Mouse (Mus musculus) embryonic facial prominence, embryonic 12.5 days (tissue): ENCODE measurements at regions not wholly inside any gene's neighbourhood (a gene's known extent, or its start where the extent isn't known, plus 50 kb on each side); places are given as distances from the start of the nearest gene placed in this dataset.

Experiments
- ATAC-seq: fragments of 200-750 bp; cut with Nextera tagmentation; 2 replicates; pipeline ENCODE4 v1.8.0; 2017; ENCODE audit not compliant: insufficient number of reproducible peaks, insufficient read depth, low FRiP score, low TSS enrichment
- H3K27ac ChIP-seq: fragments of 300-500 bp; sonication (generic); 2 replicates; pipeline ENCODE4 v1.5.1; 2016; ENCODE audit warnings: mild to moderate bottlenecking
- H3K27me3 ChIP-seq: fragments of 300-500 bp; sonication (generic); 2 replicates; pipeline ENCODE4 v1.6.1; 2016; ENCODE audit warnings: mild to moderate bottlenecking, moderate library complexity
- H3K36me3 ChIP-seq: fragments of 300-500 bp; sonication (generic); 2 replicates; pipeline ENCODE4 v1.6.1; 2016; ENCODE audit warnings: mild to moderate bottlenecking
- H3K4me1 ChIP-seq: fragments of 300-500 bp; sonication (generic); 2 replicates; pipeline ENCODE4 v1.6.1; 2016
- H3K4me2 ChIP-seq: fragments of 300-500 bp; sonication (generic); replicated peaks from 2 replicates; pipeline ENCODE4 v1.6.1; 2016; ENCODE audit warnings: mild to moderate bottlenecking, moderate library complexity
- H3K4me3 ChIP-seq: fragments of 300-500 bp; sonication (generic); 2 replicates; pipeline ENCODE4 v1.5.1; 2016; ENCODE audit warnings: mild to moderate bottlenecking
- H3K9ac ChIP-seq: fragments of 300-500 bp; sonication (generic); 2 replicates; pipeline ENCODE4 v1.6.1; 2016; ENCODE audit warnings: mild to moderate bottlenecking, moderate library complexity
- H3K9me3 ChIP-seq: fragments of 300-500 bp; sonication (generic); 2 replicates; pipeline ENCODE4 v1.6.1; 2016; ENCODE audit warnings: mild to moderate bottlenecking, moderate library complexity
- WGBS: fragments of 180-500 bp; shearing (Covaris S2); methylation state at CpG from one replicate; pipeline ENCODE4 v1.1.7; 2016; 5-methylcytosine and 5-hydroxymethylcytosine counted together

- Histone ChIP-seq H3K9ac (no peak overlapping the region), H3K9me3 (no peaks in the 10 kb centered on the region), H3K27ac (no peak overlapping the region), H3K4me1 (peaks cover 14% of the 10 kb centered on the region; the same call in 1 of the 2 replicates), H3K27me3 (no peaks in the 10 kb centered on the region), H3K4me3 (no peak overlapping the region), H3K36me3 (no peaks in the 10 kb centered on the region), H3K4me2 (no peak overlapping the region)
- ATAC-seq = no peak
- 93% methylated on average over 11 of the region's 11 CpGs for WGBS
These were observed 175.7 kb downstream of the Slc38a4 start for GRCm38 (mm10) chr15:96880066-96880465.

GRCm38 (mm10) chr15:96878796-96879195 is 177.0 kb downstream of the Slc38a4 start:
- Histone ChIP-seq H3K4me3 (no peak overlapping the region), H3K4me1 (peaks cover 18% of the 10 kb centered on the region; the same call in 1 of the 2 replicates), H3K9me3 (no peaks in the 10 kb centered on the region), H3K4me2 (no peak overlapping the region), H3K27ac (no peak overlapping the region), H3K36me3 (no peaks in the 10 kb centered on the region), H3K27me3 (no peaks in the 10 kb centered on the region), H3K9ac (no peak overlapping the region)
- ATAC-seq = no peak
- 73% methylated on average over 4 of the region's 4 CpGs for WGBS

- WGBS = 92% methylated on average over 8 of the region's 8 CpGs
- ATAC-seq = no peak
These were observed 177.8 kb downstream of the Slc38a4 start for GRCm38 (mm10) chr15:96877931-96878330.

GRCm38 (mm10) chr15:96877271-96877670 is 177.7 kb upstream of the Slc38a2 start:
- H3K4me1 ChIP-seq = peaks cover 24% of the 10 kb centered on the region; the same call in 1 of the 2 replicates
- WGBS = 57% methylated on average over 9 of the region's 9 CpGs
- H3K9me3 ChIP-seq = no peaks in the 10 kb centered on the region
- no peak overlapping the region for H3K9ac ChIP-seq
- ATAC-seq = no peak
- no peaks in the 10 kb centered on the region for H3K36me3 ChIP-seq
- no peak overlapping the region for H3K4me3 ChIP-seq
- H3K4me2 ChIP-seq = no peak overlapping the region
- no peaks in the 10 kb centered on the region for H3K27me3 ChIP-seq
- no peak overlapping the region for H3K27ac ChIP-seq

More at GRCm38 (mm10) chr15:96877931-96878330, 177.8 kb downstream of the Slc38a4 start:
- no peak overlapping the region for H3K4me2 ChIP-seq
- H3K4me1 ChIP-seq = peaks cover 24% of the 10 kb centered on the region; the same call in 1 of the 2 replicates
- H3K9ac ChIP-seq = no peak overlapping the region
- H3K27me3 ChIP-seq = no peaks in the 10 kb centered on the region
- H3K9me3 ChIP-seq = no peaks in the 10 kb centered on the region
- no peak overlapping the region for H3K4me3 ChIP-seq
- H3K36me3 ChIP-seq = no peaks in the 10 kb centered on the region
- no peak overlapping the region for H3K27ac ChIP-seq

GRCm38 (mm10) chr15:96874145-96874544 is 174.6 kb upstream of the Slc38a2 start:
- peak; percentile 84; the same call in 1 of the 2 replicates for ATAC-seq
- WGBS = 22% methylated on average over 8 of the region's 8 CpGs
- Histone ChIP-seq H3K4me3 (no peak overlapping the region), H3K36me3 (no peaks in the 10 kb centered on the region), H3K27me3 (no peaks in the 10 kb centered on the region), H3K27ac (peak overlapping the region; percentile 69; the same call in 1 of the 2 replicates), H3K9me3 (no peaks in the 10 kb centered on the region), H3K4me1 (peaks cover 20% of the 10 kb centered on the region; the same call in 1 of the 2 replicates), H3K9ac (no peak overlapping the region), H3K4me2 (no peak overlapping the region)

- WGBS = 62% methylated on average over 7 of the region's 7 CpGs
- Histone ChIP-seq H3K27ac (peak overlapping the region; percentile 84), H3K9me3 (no peaks in the 10 kb centered on the region), H3K4me2 (no peak overlapping the region), H3K4me3 (no peak overlapping the region), H3K27me3 (no peaks in the 10 kb centered on the region), H3K36me3 (no peaks in the 10 kb centered on the region), H3K9ac (no peak overlapping the region), H3K4me1 (peaks cover 20% of the 10 kb centered on the region; the same call in 1 of the 2 replicates)
- no peak for ATAC-seq
These were observed 174.0 kb upstream of the Slc38a2 start for GRCm38 (mm10) chr15:96873562-96873961.

GRCm38 (mm10) chr15:96873126-96873525 is 173.6 kb upstream of the Slc38a2 start:
- Histone ChIP-seq H3K4me2 (no peak overlapping the region), H3K27me3 (no peaks in the 10 kb centered on the region), H3K9ac (no peak overlapping the region), H3K27ac (no peak overlapping the region), H3K9me3 (no peaks in the 10 kb centered on the region), H3K4me1 (peaks cover 20% of the 10 kb centered on the region; the same call in 1 of the 2 replicates), H3K36me3 (no peaks in the 10 kb centered on the region), H3K4me3 (no peak overlapping the region)
- no peak for ATAC-seq
- 37% methylated on average over 4 of the region's 4 CpGs for WGBS

GRCm38 (mm10) chr15:96867701-96868100 is 168.2 kb upstream of the Slc38a2 start:
- ATAC-seq = no peak
- H3K4me3 ChIP-seq = no peak overlapping the region
- no peaks in the 10 kb centered on the region for H3K4me1 ChIP-seq
- no peak overlapping the region for H3K27ac ChIP-seq
- H3K27me3 ChIP-seq = no peaks in the 10 kb centered on the region
- no peaks in the 10 kb centered on the region for H3K36me3 ChIP-seq
- 73% methylated on average over 7 of the region's 7 CpGs for WGBS
- no peak overlapping the region for H3K4me2 ChIP-seq
- H3K9ac ChIP-seq = no peak overlapping the region
- no peaks in the 10 kb centered on the region for H3K9me3 ChIP-seq

- Histone ChIP-seq H3K27me3 (no peaks in the 10 kb centered on the region), H3K4me2 (no peak overlapping the region), H3K9ac (no peak overlapping the region), H3K4me3 (no peak overlapping the region), H3K36me3 (no peaks in the 10 kb centered on the region), H3K4me1 (no peaks in the 10 kb centered on the region), H3K9me3 (no peaks in the 10 kb centered on the region), H3K27ac (no peak overlapping the region)
- no peak for ATAC-seq
- 88% methylated on average over 7 of the region's 7 CpGs for WGBS
These were observed 166.4 kb upstream of the Slc38a2 start for GRCm38 (mm10) chr15:96865932-96866331.

- no peaks in the 10 kb centered on the region for H3K9me3 ChIP-seq
- H3K4me2 ChIP-seq = no peak overlapping the region
- no peak overlapping the region for H3K9ac ChIP-seq
- no peak overlapping the region for H3K4me3 ChIP-seq
- no peak for ATAC-seq
- H3K4me1 ChIP-seq = no peaks in the 10 kb centered on the region
- no peaks in the 10 kb centered on the region for H3K27me3 ChIP-seq
- no peaks in the 10 kb centered on the region for H3K36me3 ChIP-seq
- 57% methylated on average over 3 of the region's 3 CpGs for WGBS
- H3K27ac ChIP-seq = no peak overlapping the region
These were observed 158.2 kb upstream of the Slc38a2 start for GRCm38 (mm10) chr15:96857709-96858108.

- Histone ChIP-seq H3K4me1 (no peaks in the 10 kb centered on the region), H3K27me3 (no peaks in the 10 kb centered on the region), H3K4me3 (no peak overlapping the region), H3K36me3 (no peaks in the 10 kb centered on the region), H3K9ac (no peak overlapping the region), H3K9me3 (no peaks in the 10 kb centered on the region), H3K4me2 (no peak overlapping the region), H3K27ac (no peak overlapping the region)
- WGBS = 83% methylated on average over 21 of the region's 21 CpGs
- ATAC-seq = no peak
These were observed 152.6 kb upstream of the Slc38a2 start for GRCm38 (mm10) chr15:96851970-96852768.

- Histone ChIP-seq H3K36me3 (no peaks in the 10 kb centered on the region), H3K4me2 (no peak overlapping the region), H3K4me3 (no peak overlapping the region), H3K9ac (no peak overlapping the region), H3K9me3 (no peaks in the 10 kb centered on the region), H3K4me1 (no peaks in the 10 kb centered on the region), H3K27me3 (no peaks in the 10 kb centered on the region), H3K27ac (no peak overlapping the region)
- 72% methylated on average over 2 of the region's 2 CpGs for WGBS
- ATAC-seq = no peak
These were observed 148.6 kb upstream of the Slc38a2 start for GRCm38 (mm10) chr15:96848150-96848549.
